Mouse (Mus musculus): ENCODE measurements around the gene Zfp622.

- TF ChIP-seq POLR2A (IDR thresholded peaks at IDR 0.05; ENCODE audit: insufficient read length, low read depth): no peak
- no peak for TF ChIP-seq CEBPB (IDR thresholded peaks at IDR 0.05; ENCODE audit: insufficient read depth, poor library complexity, severe bottlenecking)
- no peak for TF ChIP-seq E2F4 (IDR thresholded peaks at IDR 0.05; ENCODE audit: insufficient read depth)
These were observed 26.5 kb upstream of the Zfp622 start for GRCm38 (mm10) chr15:25957651-25958050.

Data from myocyte (in vitro differentiated cells).